Mouse (Mus musculus): ENCODE results near the gene Olfr917.

Olfr917 gene

DNA sequence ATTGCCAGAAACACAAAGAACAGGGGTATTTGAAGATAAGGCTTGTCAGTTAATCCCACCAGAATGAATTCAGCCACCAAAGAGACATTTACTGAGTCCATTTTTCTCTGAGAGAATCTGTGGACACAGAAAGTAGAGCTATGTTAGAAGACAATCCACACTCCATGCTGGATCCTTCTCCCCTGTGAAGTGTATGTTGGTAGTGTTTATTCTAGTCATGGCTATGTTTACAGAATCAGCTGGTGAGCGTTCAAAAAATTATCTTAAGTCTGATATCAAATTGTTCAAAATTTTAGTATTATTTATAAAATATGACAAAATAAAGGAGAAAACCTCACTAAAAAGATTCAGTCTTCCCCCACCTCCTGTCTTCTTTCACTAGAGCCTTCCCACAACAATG, at the start of gene Olfr917:
TSS of gene Olfr917 (minus strand) at position 101 of the 400 bp plus-strand sequence.
- DNase-seq (ENCODE audit: low spot score), result no peak

DNA sequence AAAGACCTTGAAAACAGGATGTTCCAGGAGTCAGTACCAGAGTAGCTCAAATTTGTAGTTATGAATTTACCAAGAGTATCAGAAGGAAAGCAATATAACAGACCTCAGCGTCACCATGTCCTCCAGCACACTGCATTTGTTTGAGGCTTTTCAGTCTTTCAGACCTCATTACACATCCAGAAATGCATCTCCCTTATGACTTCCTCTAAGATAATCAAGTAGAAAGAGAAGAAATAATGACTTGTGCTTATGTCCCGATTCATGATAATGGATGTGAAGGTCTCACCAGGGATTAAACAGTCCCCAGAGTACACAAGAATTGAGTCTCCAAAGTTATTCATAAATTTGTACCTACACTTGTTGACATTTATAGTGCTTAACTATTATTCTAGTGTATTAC, 8.9 kb upstream of the Olfr917 start, which contains the start of gene Olfr918:
TSS of gene Olfr918 (minus strand) at position 101 of the 400 bp plus-strand sequence.
- no peak for DNase-seq (ENCODE audit: low spot score)

DNA sequence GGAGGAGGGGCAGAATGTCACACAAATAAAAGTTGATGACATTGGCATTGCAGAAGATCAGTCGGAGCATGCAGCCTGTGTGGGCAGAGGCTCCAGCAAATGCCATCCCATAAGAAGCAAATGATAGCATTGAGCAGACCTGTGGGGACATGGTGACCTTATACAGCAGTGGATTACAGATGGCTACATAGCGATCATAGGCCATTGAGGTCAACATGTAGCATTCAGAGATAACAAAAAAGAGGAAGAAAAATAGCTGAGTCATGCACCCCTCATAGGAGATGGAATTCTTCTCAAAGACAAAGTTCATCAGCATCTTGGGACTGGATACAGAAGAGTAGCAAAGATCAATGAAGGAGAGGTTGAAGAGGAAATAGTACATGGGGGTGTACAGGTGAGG, 7.2 kb upstream of the Olfr917 start:
- DNase-seq (ENCODE audit: low spot score), result no peak

DNA sequence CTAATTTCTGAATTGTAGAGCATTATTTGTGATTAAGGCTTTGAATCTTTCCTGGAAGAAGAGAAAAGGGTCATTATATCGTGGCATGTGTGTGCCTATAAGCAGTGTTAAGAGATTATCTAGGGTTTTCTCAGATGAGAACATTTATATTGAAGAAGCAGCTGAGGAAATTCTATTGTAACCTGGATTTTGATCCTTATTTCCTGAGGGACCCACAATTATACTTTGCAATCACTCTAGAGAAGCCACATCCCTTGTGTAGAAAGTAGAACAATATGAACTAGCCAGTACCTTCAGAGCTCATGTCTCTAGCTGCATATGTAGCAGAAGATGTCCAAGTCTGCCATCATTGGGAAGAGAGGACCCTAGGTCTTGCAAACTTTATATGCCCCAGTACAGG, 5.9 kb downstream of the Olfr917 start, which contains the start of gene Olfr916:
TSS of gene Olfr916 (minus strand) at position 101 of the 400 bp plus-strand sequence.
- no peak for DNase-seq (ENCODE audit: low spot score)

DNA sequence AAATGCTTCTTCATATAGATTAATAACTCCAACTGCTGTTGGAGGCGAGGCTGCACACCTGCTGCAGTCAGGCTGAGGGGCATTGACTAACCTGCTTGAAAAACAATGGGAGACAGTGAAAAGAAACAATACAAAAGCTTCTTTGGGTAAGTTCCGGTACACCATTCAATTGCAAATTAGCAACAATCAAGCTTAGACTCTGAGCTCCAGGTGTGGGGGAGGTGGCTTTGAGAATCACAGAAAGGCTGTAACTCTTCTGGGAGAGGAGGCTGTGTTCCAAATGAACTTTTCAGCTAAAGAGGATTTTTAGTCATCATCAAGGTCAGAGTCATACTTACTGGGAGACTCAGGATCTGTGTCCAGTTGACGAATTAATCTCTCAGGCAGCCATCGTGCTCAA, 33.2 kb downstream of the Olfr917 start:
- DNase-seq (ENCODE audit: low spot score), result no peak

All from T-cell, adult 2 months (primary cell).